In genomic region chr5:148369178-148369577, GRCm38 (mm10) we compare ENCODE assay signal across 20 mouse cellular contexts. TPM values are rescaled to one million over a fixed set of nuclear protein-coding genes. Genes with fewer than 3 reads are reported as not detected.
DNase-seq lines count a peak whose midpoint lies in the region; ATAC-seq and TF ChIP-seq lines count a peak whose summit lies in the region.
"Had no signal": no experiment of that assay in that cellular context is flagged by ENCODE, and none has a peak within 500 bp of the region (broad histone marks: within the 10 kb centered on the region; RNA-seq: fewer than 3 reads in every experiment).

No protein-coding gene starts in this region.

- peaks cover 4% of the 10 kb centered on the region for H3K4me1 ChIP-seq in testis, adult 2 months (ENCODE audit: control insufficient read depth, insufficient read depth, low read length)
- H3K4me1 ChIP-seq: forebrain, embryonic 15.5 days; liver, embryonic 13.5 days; midbrain, embryonic 10.5 days; neural tube, embryonic 13.5 days had no signal

- H3K36me3 ChIP-seq in testis, adult 2 months (ENCODE audit: control insufficient read depth, insufficient read depth, low read length) = 0 out of 2 replicates have a peak, but pooled peaks cover 1% of the 10 kb centered on the region
- H3K36me3 ChIP-seq: forebrain, embryonic 15.5 days; neural tube, embryonic 13.5 days had no signal

- no peak for ATAC-seq in CD4-positive, CD25-positive, alpha-beta regulatory T cell, adult 4 months
- ATAC-seq: forebrain, embryonic 15.5 days; hindbrain, embryonic 16.5 days had no signal

- TF ChIP-seq CTCF in layer of hippocampus, adult 2 months (conservative IDR thresholded peaks at IDR 0.05) = peak; percentile 56
- peak; percentile 27; the same call in 1 of the 2 replicates for TF ChIP-seq CTCF in testis, adult 2 months (IDR thresholded peaks at IDR 0.05; ENCODE audit: control insufficient read depth, insufficient read depth, insufficient replicate concordance, low read depth, low read length)

- no peaks in the 10 kb centered on the region for H3K27me3 ChIP-seq in testis, adult 2 months (ENCODE audit: control insufficient read depth, insufficient read depth, low read length)
- H3K27me3 ChIP-seq: forebrain, embryonic 15.5 days; liver, embryonic 13.5 days; neural tube, embryonic 13.5 days had no signal

- peak; percentile 35 for DNase-seq in CD4-positive, CD25-positive, alpha-beta regulatory T cell, adult 2 months (ENCODE audit: low read depth, low spot score)
- DNase-seq in layer of hippocampus, adult 2 months (ENCODE audit: low spot score in 2 of 2) = no peak
- DNase-seq in layer of hippocampus, postnatal 25 days (ENCODE audit: extremely low spot score in 1 of 2, low spot score in 1 of 2) = no peak
- no peak for DNase-seq in testis, postnatal 14 days (ENCODE audit: low spot score)
- no peak for DNase-seq in embryo, embryonic 11 days
- DNase-seq in heart, adult 11 months = no peak
- DNase-seq: adrenal gland, adult 2 months; cerebellum, postnatal 14 days; heart, postnatal 36 days; kidney, adult 8-10 months; kidney, postnatal 4 days; liver, embryonic 13.5 days; lung, postnatal 36 days; thymus, postnatal 36 days had no signal

- H3K27ac ChIP-seq in layer of hippocampus, adult 2 months = no peak overlapping the region
- H3K27ac ChIP-seq in testis, adult 2 months (ENCODE audit: control insufficient read depth, insufficient read depth, low read depth, low read length) = no peak overlapping the region
- H3K27ac ChIP-seq: forebrain, embryonic 15.5 days; liver, embryonic 13.5 days; midbrain, embryonic 10.5 days; neural tube, embryonic 13.5 days had no signal

- TF ChIP-seq POLR2A in testis, adult 2 months (IDR thresholded peaks at IDR 0.05; ENCODE audit: control insufficient read depth, low read depth, low read length) = no peak

- H3K4me3 ChIP-seq in layer of hippocampus, adult 2 months = no peak overlapping the region
- no peak overlapping the region for H3K4me3 ChIP-seq in testis, adult 2 months (ENCODE audit: control insufficient read depth, low read depth, low read length)
- H3K4me3 ChIP-seq: forebrain, embryonic 15.5 days; liver, embryonic 13.5 days; midbrain, embryonic 10.5 days; neural tube, embryonic 13.5 days had no signal

RNA-seq across cellular contexts. Expression of gene Slc7a1, which starts 30.5 kb away (rescaled TPM):
- polyA plus RNA-seq in CD4-positive, CD25-positive, alpha-beta regulatory T cell, adult 4 months (2017; shearing (Covaris generic)) = 10 to 100 TPM; 13.2 to 19.0 TPM
- 10 to 100 TPM; 24.4 to 25.9 TPM for total RNA-seq in layer of hippocampus, adult 2 months (2021)
- 10 to 100 TPM; 27.8 to 30.6 TPM for total RNA-seq in layer of hippocampus, postnatal 25 days (2021)
- polyA plus RNA-seq in testis, adult 2 months (2012; rRNA removed) = 8.9 and 10.5 TPM in 2 replicates
